Mouse (Mus musculus) megakaryocyte, embryonic 14.5 days (primary cell): ENCODE measurements around the gene Fadd.

Experiments used
- FLI1 ChIP-seq: IDR thresholded peaks from 2 replicates; pipeline ENCODE4 v1.6.1; 2012; ENCODE audit warnings: low read length, inconsistent platforms, mixed read lengths
- GATA1 ChIP-seq: IDR thresholded peaks from 3 replicates; pipeline ENCODE4 v1.6.1; 2012; ENCODE audit warnings: mixed read lengths, low read length, inconsistent platforms, borderline replicate concordance

DNA sequence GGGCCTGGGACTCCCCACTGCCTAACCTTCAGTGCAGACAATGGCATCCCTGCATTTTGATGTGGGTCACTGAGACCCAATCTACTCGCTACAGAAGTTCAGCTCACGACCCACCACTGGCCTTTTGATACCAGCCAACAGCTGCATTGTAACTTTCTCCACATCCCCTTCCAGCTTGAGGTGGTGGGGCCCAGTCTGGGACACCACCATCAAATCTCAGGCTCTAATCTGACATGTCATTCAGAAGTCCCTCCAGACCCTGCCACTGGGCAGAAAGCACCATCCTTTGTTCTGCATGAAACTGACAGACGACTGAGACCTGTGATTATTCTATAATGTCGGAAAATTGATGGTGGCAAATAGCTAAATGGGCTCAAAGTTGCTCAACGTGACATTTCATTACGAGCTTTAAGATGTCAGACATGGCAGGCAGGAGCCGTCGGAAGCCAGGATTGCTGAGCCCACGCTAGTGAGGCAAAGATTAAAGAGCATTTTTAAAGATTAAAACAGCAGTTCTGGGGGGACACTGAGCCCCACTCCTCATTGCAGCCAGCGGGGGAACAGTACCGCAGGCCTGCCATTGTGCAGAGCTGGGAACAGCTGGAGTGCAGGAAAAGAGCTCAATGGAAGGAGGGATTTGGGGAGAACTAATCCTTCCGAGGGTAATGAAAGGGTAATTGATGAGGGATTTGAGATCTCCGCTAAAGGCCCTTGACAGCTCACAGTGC, 45.5 kb upstream of the Fadd start:
- TF ChIP-seq GATA1 (no peak), FLI1 (no peak)
